Mouse (Mus musculus) liver, adult 2 months (tissue): ENCODE measurements around the gene Gm38431.

Experiments used
- CTCF ChIP-seq: fragments of 200-500 bp; IDR thresholded peaks from 2 replicates; pipeline ENCODE4 v1.5.1; 2011; ENCODE audit warnings: low read depth, low read length, control low read depth
- POLR2A ChIP-seq: fragments of 200-500 bp; IDR thresholded peaks from 2 replicates; pipeline ENCODE4 v1.6.1; 2011; ENCODE audit warnings: low read length, control low read depth; ENCODE audit not compliant: insufficient read depth; ENCODE audit errors: extremely low read depth

GRCm38 (mm10) chr9:21081127-21081526 is 10.7 kb downstream of the Gm38431 start:
- TF ChIP-seq CTCF (no peak), POLR2A (no peak)
